Mouse (Mus musculus) gastrocnemius, postnatal 25 days (tissue): Measurements from ENCODE around the gene Rhbdf2. TPM values are rescaled to one million over a fixed set of nuclear protein-coding genes. Genes with fewer than 3 reads are reported as not detected.

ENCODE experiments used
- DNase-seq: peaks from one replicate; pipeline ENCODE4 v3.0.0; 2022
- total RNA-seq, 2 experiments: library from RNA; stranded (reverse); gene quantifications; 1 replicate in 1 of 2; 2 replicates in 1 of 2; pipeline ENCODE4 v1.2.3; 2021

The Rhbdf2 gene
- total RNA-seq, 2 experiments from 2014 or later = 6.3 to 7.5 TPM

DNA sequence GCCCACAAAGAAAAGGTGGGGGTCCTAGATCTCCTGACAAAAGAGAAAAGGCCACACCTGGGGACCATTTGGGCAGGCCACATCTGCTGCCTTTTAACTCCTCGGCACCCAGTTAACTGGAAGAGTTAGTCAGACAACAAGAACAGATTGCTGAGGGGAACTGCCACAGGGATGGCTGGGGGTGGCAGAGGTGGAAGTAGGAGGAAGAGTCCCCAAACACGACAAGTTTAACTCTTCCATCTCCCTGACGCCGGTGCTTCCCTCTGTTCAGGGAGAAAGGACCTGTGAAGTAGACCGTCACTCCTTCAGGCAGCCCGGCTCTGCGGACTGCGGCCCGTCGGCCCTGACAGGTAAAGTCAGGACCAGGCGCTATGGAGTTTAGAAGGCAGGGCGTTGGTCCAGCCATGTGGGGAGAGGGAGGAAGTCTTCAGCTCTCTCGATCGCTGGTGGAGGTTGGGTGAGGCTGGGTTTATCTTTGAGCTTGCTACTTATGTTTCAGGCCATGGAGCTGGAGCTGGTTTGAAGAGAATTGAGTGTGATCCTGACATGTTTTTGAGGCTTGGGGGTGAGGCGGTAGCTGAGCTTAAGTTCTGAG, 32.3 kb upstream of the Rhbdf2 start:
- no peak for DNase-seq

GRCm38 (mm10) chr11:116658238-116658637, 31.4 kb upstream of the Rhbdf2 start:
- DNase-seq = no peak

- DNase-seq = peak; percentile 94
Observed at GRCm38 (mm10) chr11:116657311-116658223, 30.7 kb upstream of the Rhbdf2 start.

DNA sequence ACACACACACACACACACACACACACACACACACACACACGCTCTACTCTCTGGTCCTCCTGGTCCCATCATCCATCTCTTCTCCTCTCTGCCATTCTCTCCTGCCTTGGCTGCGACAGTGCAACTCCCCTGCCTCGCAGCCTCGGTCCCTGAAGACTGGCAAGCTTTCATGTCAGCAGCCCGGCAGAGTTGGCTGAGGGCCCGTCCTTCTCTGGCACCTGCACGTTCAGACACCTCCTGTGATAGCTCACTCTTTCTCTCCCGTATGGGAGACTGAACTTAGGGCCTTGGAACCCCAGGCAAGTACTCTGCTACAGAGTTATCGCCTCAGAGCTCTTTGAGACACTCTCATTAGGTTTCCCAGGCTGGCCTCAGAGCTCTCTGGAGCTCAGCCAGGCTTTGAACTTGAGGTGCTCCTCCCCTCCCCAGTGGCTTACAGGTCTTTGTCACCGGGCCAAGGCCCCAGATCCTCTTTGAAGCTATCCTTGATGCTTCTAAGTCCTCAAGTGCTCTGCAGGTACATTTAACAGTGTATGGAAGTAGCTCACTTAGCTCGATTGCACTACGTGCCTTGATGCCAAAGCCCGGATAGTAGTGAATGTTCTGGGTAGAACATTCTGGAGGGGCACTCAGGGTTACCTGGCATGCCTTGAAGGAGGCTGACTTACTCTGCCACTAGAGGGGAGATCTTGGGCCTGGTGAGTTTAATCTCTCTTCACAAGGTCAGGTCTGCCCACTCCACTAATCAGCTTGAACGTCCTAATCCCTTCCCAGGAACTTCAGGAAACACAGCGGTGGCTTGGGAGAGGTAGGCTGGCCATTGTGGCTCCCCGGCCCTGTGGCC, 29.8 kb upstream of the Rhbdf2 start:
- DNase-seq = no peak

DNA sequence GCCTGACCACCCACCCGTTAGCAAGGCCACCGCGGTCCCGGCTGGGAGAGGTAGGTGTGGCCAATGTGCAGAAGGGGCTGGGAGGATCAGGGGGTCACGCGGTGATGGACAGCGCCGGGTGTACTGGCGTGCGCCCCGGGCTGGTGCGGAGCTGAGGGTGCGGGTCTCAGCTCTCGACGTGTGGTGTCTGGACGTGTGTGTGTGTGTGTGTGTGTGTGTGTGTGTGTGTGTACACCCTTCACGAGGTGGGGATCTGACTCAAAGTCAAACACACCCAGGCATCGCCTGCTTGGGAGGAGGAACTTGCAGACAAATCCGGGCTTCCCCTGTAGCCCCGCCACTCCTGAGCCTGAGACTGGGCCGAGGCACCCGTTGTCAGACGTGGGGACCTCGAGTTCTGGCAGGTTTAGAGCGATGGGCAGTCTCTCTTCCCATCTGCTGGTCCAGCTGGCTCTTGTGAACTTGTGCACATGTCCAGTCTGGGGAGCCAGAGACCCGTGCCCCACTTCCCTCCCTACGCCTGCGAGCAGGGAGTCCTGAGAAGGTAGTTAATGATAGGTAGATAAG, 27.5 kb upstream of the Rhbdf2 start, which contains the start of gene Cygb:
TSS of gene Cygb (minus strand) at position 59 of the 567 bp plus-strand sequence.
- DNase-seq = peak; percentile 60

DNA sequence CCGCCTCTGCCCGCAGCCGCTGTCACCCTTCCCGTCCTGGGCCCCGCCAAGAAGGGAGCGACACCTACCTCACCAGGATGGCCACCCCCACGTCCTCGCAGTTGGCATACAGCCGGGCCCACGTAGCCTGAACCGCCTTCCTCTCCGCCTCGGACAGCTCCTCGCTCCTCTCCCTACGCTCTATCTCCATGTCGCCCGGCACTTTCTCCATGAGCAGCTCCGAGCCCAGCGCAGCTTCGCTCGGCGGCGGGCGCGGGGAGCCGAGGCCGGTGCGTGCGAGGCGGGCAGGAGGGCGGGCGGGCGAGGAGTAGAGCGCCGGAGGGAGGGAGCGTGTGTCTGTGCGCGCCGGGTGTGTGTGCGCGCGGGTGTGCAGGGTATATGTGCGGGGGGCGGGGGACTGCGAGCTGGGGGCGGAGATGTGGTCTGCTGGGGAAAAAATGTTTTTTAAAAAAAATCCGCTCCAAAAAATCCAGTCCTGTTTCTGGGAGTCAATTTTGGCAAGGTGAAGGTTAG, 26.9 kb upstream of the Rhbdf2 start:
- DNase-seq = peak; percentile 46

- no peak for DNase-seq
Observed at GRCm38 (mm10) chr11:116653234-116653633, 26.4 kb upstream of the Rhbdf2 start, which contains the start of gene Prcd. Gene Prcd (plus strand): TSS chr11:116653534.

DNA sequence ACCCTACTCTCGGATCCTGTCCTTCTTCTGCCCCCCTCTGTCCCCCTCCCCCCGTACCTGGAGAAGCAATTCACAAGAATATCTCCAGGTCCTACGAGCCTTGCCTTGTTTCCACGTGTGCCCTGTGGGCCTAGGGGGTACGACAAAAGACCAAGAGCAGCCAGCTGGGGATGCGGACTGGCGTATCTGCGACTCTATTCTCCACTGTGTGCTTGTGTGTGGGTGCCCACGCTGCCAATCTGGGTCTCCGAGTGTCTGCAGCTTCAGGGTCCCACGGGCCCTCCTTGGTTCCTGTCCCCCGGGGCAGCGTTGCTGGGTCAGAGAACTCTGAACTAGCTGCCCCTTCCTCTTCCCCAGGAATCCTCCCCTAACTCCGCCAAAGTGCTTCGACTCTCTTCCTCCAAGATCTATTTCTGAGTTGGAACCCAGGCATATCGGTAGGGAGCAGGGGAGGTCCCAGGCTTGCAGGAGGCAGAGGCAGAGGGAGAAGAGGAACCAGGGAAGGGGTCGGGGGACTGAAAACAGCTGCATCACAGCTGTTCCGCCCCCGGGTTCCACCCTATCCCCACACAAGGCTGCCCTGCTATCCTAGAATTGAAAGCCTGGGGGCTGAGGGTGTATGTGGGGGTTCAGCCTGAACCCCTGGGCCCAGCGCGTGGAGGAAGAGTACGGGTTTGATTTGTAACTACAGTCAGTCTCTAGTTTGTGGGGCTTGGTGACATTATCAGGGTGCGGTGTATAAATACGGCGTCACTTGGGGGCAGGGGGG, 25.7 kb upstream of the Rhbdf2 start:
- DNase-seq = no peak

- DNase-seq = no peak
Observed at GRCm38 (mm10) chr11:116651339-116651738, 24.5 kb upstream of the Rhbdf2 start.

- no peak for DNase-seq
Observed at GRCm38 (mm10) chr11:116650811-116651210, 24.0 kb upstream of the Rhbdf2 start.

GRCm38 (mm10) chr11:116649711-116650337, 23.0 kb upstream of the Rhbdf2 start:
- DNase-seq = no peak

GRCm38 (mm10) chr11:116648976-116649375, 22.2 kb upstream of the Rhbdf2 start:
- DNase-seq = no peak

DNA sequence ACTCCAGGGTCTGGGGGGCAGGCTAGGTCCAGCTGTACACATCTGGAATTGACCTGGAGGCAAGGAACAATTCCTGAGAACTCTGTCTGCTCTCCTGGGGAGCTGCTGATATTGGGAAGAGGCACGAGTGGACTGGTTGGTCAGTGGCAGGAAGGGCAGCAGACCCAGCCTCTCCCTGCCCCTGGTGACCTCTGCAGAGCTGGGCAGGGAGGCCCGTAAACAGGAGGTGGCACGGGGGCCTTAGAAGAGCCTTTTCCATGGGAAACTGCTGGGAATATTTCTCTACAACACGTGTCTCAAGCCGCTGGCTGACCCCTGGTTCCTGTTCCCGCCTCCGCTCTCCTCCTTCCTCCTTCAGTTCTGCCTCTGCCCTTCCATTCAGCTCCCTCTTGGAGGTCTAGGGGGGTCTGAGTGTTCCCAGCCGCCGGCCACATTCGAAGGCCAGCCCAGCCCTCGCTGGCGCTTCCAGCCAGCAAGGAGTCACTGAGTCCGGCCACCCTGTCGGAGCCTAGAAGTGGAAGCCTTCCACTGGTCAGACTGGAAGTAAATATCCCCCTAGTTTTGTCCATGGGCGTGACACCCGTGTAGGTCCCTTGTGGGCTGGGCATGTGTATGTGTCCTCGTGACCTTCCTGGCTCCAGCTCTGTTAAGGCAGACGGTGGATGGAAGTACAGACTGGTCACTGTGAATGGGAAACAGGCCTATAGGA, 21.5 kb upstream of the Rhbdf2 start:
- peak; percentile 71 for DNase-seq

DNA sequence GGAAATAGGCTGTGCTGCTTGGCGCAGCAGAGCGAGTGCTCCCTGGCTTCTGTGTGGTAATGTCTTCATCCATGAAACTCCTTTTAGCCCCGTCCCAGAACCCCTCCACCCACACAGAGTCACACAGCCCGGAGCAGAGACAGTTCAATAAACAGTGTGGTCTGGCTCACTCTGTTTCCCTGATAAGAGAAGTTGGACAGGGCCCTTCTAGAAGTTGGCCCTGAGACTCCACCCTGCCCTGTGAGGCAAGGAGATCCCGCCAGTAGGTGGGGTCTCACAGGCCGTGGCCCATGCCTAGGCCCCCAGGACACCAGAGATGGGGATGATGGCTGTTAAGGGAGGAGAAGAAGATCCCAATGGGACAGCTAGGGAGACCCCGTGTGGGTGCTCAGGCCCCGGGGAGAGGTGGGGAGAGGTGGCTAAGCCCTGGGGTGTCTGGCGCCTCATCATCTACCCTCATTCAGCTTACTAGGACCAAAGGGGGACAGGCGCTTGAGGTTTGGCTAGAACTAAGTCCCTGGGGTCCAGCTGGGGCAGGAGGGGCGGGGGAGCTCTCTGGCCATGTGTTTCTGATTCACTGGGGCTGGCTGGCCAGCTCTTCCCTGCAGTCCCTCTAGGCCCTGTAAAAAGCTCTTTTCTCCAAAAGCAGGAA, 20.6 kb upstream of the Rhbdf2 start:
- peak; percentile 84 for DNase-seq

DNA sequence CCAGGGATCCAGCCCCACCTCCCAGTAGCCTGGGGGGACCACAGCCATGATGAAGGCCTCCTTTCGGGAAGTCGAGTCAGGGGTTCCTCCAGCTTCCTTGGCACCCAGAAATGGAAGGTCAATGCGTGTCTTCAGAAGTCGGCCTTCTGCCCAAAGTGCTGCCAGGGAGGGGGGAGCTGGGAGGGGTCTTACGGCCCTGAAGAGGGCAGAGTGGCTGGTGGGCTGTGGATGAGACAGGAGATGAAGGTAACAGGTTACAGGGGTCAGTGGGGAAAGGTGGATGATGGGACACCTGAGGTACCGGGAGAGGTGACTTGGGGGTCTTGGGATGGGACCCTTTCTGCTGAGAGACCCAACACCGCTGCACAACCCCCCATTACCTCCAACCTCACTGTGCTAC, 20.0 kb upstream of the Rhbdf2 start:
- DNase-seq = no peak

DNA sequence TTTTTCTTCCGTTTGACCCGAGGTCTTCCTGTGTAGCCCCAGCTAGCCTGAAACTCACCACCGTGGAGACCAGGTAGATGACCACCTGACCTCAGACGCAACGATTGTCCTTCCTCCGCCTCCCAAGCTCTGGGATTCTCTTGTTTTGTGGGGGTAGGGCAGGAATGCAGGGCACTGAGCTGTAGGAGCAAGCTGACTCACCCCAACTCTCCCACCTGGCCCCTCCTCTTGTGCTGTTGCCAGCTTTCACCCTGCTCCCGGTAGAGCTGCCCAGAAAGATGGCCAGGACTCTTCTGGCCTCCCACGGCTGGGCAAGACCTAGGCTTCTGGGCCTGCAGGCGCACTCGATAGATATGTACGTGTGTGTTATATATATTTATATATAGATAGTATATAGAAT, 19.3 kb upstream of the Rhbdf2 start:
- no peak for DNase-seq

- no peak for DNase-seq
Observed at GRCm38 (mm10) chr11:116645446-116646110, 18.8 kb upstream of the Rhbdf2 start.

- DNase-seq = peak; percentile 54
Observed at GRCm38 (mm10) chr11:116644225-116645112, 17.6 kb upstream of the Rhbdf2 start.
